Mouse (Mus musculus) heart, embryonic 13.5 days (tissue): Measurements from ENCODE around the gene Ogdh. TPM values are rescaled to one million over a fixed set of nuclear protein-coding genes. Genes with fewer than 3 reads are reported as not detected.
A peak's percentile ranks its signal among the peaks of the same experiment; 100 is the strongest.

ENCODE experiments used
- ATAC-seq: fragments of 200-750 bp; cut with Nextera tagmentation; 2 replicates; pipeline ENCODE4 v1.8.0; 2017; ENCODE audit warnings: moderate TSS enrichment; ENCODE audit not compliant: insufficient number of reproducible peaks, low FRiP score, low TSS enrichment; ENCODE audit errors: extremely low read depth
- H3K27ac ChIP-seq: fragments of 300-500 bp; sonication (generic); replicated peaks from 2 replicates; pipeline ENCODE4 v1.5.1; 2015; ENCODE audit warnings: moderate library complexity, mild to moderate bottlenecking, inconsistent platforms
- H3K27me3 ChIP-seq: fragments of 300-500 bp; sonication (generic); replicated peaks from 2 replicates; pipeline ENCODE4 v1.6.1; 2015; ENCODE audit warnings: mild to moderate bottlenecking, inconsistent platforms
- H3K36me3 ChIP-seq: fragments of 300-500 bp; sonication (generic); 2 replicates; pipeline ENCODE4 v1.6.1; 2015; ENCODE audit warnings: mild to moderate bottlenecking, inconsistent platforms
- H3K4me1 ChIP-seq: fragments of 300-500 bp; sonication (generic); 2 replicates; pipeline ENCODE4 v1.6.1; 2015; ENCODE audit warnings: inconsistent platforms
- H3K4me2 ChIP-seq: fragments of 300-500 bp; sonication (generic); 2 replicates; pipeline ENCODE4 v1.6.1; 2015; ENCODE audit warnings: inconsistent platforms, mild to moderate bottlenecking, moderate library complexity
- H3K4me3 ChIP-seq: fragments of 300-500 bp; sonication (generic); 2 replicates; pipeline ENCODE4 v1.5.1; 2015; ENCODE audit warnings: moderate library complexity, mild to moderate bottlenecking, inconsistent platforms
- H3K9ac ChIP-seq: fragments of 300-500 bp; sonication (generic); 2 replicates; pipeline ENCODE4 v1.6.1; 2015; ENCODE audit warnings: inconsistent platforms, mild to moderate bottlenecking, moderate library complexity
- H3K9me3 ChIP-seq: fragments of 300-500 bp; sonication (generic); 2 replicates; pipeline ENCODE4 v1.6.1; 2016; ENCODE audit warnings: inconsistent platforms
- WGBS: fragments of 180-500 bp; shearing (Covaris S2); methylation state at CpG from one replicate; pipeline ENCODE4 v1.1.7; 2015; ENCODE audit warnings: mixed read lengths; 5-methylcytosine and 5-hydroxymethylcytosine counted together
- polyA plus RNA-seq: library from polyadenylated mRNA; unstranded; fragments of >200 nt; fragmentation: Nextera tagmentation; extraction: Ambion mirVana; gene quantifications from 2 replicates; pipeline ENCODE4 v1.2.1, GENCODE M21; 2015

The Ogdh gene
- polyA plus RNA-seq, 1 experiment from 2014 or later, result 229 TPM

GRCm38 (mm10) chr11:6333403-6333802, 42.0 kb downstream of the Ogdh start:
- Histone ChIP-seq H3K9ac (no peak overlapping the region), H3K4me2 (no peak overlapping the region), H3K36me3 (peaks cover 85% of the 10 kb centered on the region), H3K27ac (no peak overlapping the region), H3K27me3 (no peaks in the 10 kb centered on the region), H3K4me1 (no peaks in the 10 kb centered on the region), H3K4me3 (no peak overlapping the region), H3K9me3 (no peaks in the 10 kb centered on the region)
- 90% methylated on average over 7 of the region's 7 CpGs for WGBS
- ATAC-seq, result no peak

- Histone ChIP-seq H3K4me3 (no peak overlapping the region), H3K9me3 (no peaks in the 10 kb centered on the region), H3K36me3 (peaks cover 88% of the 10 kb centered on the region), H3K4me1 (no peaks in the 10 kb centered on the region), H3K9ac (no peak overlapping the region), H3K27me3 (no peaks in the 10 kb centered on the region), H3K4me2 (no peak overlapping the region), H3K27ac (no peak overlapping the region)
- WGBS, result 88% methylated on average over 7 of the region's 7 CpGs
- no peak for ATAC-seq
Observed at GRCm38 (mm10) chr11:6335321-6335720, 43.9 kb downstream of the Ogdh start.

- peaks cover 91% of the 10 kb centered on the region for H3K36me3 ChIP-seq
Observed at GRCm38 (mm10) chr11:6336689-6337088, 45.3 kb downstream of the Ogdh start.

GRCm38 (mm10) chr11:6345956-6346355, 54.5 kb downstream of the Ogdh start:
- no peak for ATAC-seq
- H3K9me3 ChIP-seq, result no peaks in the 10 kb centered on the region
- no peaks in the 10 kb centered on the region for H3K4me1 ChIP-seq
- no peaks in the 10 kb centered on the region for H3K27me3 ChIP-seq
- H3K9ac ChIP-seq, result no peak overlapping the region
- no peak overlapping the region for H3K27ac ChIP-seq
- H3K4me3 ChIP-seq, result no peak overlapping the region
- no peak overlapping the region for H3K4me2 ChIP-seq
- peaks cover 98% of the 10 kb centered on the region for H3K36me3 ChIP-seq
- 91% methylated on average over 4 of the region's 4 CpGs for WGBS

More at GRCm38 (mm10) chr11:6336689-6337088, 45.3 kb downstream of the Ogdh start:
- Histone ChIP-seq H3K4me2 (no peak overlapping the region), H3K27me3 (no peaks in the 10 kb centered on the region), H3K4me3 (no peak overlapping the region), H3K27ac (no peak overlapping the region), H3K9me3 (no peaks in the 10 kb centered on the region), H3K4me1 (no peaks in the 10 kb centered on the region), H3K9ac (no peak overlapping the region)
- 83% methylated on average over 4 of the region's 4 CpGs for WGBS
- no peak for ATAC-seq

GRCm38 (mm10) chr11:6346966-6347365, 55.5 kb downstream of the Ogdh start:
- no peak for ATAC-seq
- 87% methylated on average over 7 of the region's 7 CpGs for WGBS
- no peak overlapping the region for H3K9ac ChIP-seq
- H3K27me3 ChIP-seq, result no peaks in the 10 kb centered on the region
- no peak overlapping the region for H3K27ac ChIP-seq
- H3K4me3 ChIP-seq, result no peak overlapping the region
- no peaks in the 10 kb centered on the region for H3K9me3 ChIP-seq
- no peaks in the 10 kb centered on the region for H3K4me1 ChIP-seq
- peaks cover 96% of the 10 kb centered on the region for H3K36me3 ChIP-seq
- no peak overlapping the region for H3K4me2 ChIP-seq

GRCm38 (mm10) chr11:6348681-6349200, 57.3 kb downstream of the Ogdh start:
- H3K9me3 ChIP-seq, result no peaks in the 10 kb centered on the region
- no peaks in the 10 kb centered on the region for H3K27me3 ChIP-seq
- no peak for ATAC-seq
- no peak overlapping the region for H3K4me3 ChIP-seq
- H3K4me1 ChIP-seq, result no peaks in the 10 kb centered on the region
- WGBS, result 87% methylated on average over 11 of the region's 11 CpGs
- no peak overlapping the region for H3K9ac ChIP-seq
- H3K4me2 ChIP-seq, result no peak overlapping the region
- no peak overlapping the region for H3K27ac ChIP-seq
- peaks cover 98% of the 10 kb centered on the region for H3K36me3 ChIP-seq

GRCm38 (mm10) chr11:6349586-6349985, 58.2 kb downstream of the Ogdh start:
- 94% methylated on average over 5 of the region's 5 CpGs for WGBS
- no peak for ATAC-seq
- no peak overlapping the region for H3K27ac ChIP-seq
- H3K9ac ChIP-seq, result no peak overlapping the region
- no peaks in the 10 kb centered on the region for H3K4me1 ChIP-seq
- no peaks in the 10 kb centered on the region for H3K27me3 ChIP-seq
- no peak overlapping the region for H3K4me2 ChIP-seq
- H3K36me3 ChIP-seq, result peaks cover 98% of the 10 kb centered on the region
- no peaks in the 10 kb centered on the region for H3K9me3 ChIP-seq
- no peak overlapping the region for H3K4me3 ChIP-seq

GRCm38 (mm10) chr11:6355106-6355505, 63.7 kb downstream of the Ogdh start:
- H3K4me1 ChIP-seq, result no peaks in the 10 kb centered on the region
- no peak overlapping the region for H3K27ac ChIP-seq
- no peak overlapping the region for H3K4me2 ChIP-seq
- ATAC-seq, result no peak
- H3K36me3 ChIP-seq, result peaks cover 78% of the 10 kb centered on the region
- no peaks in the 10 kb centered on the region for H3K9me3 ChIP-seq
- whole genome bisulfite sequencing, result 83% methylated on average over 4 of the region's 4 CpGs
- H3K4me3 ChIP-seq, result no peak overlapping the region
- H3K27me3 ChIP-seq, result no peaks in the 10 kb centered on the region
- H3K9ac ChIP-seq, result no peak overlapping the region

- Histone ChIP-seq H3K27ac (no peak overlapping the region), H3K27me3 (no peaks in the 10 kb centered on the region), H3K9me3 (no peaks in the 10 kb centered on the region), H3K4me1 (peaks cover 7% of the 10 kb centered on the region; the same call in 1 of the 2 replicates), H3K4me3 (no peak overlapping the region), H3K9ac (no peak overlapping the region), H3K36me3 (no peaks in the 10 kb centered on the region), H3K4me2 (no peak overlapping the region)
- 85% methylated on average over 9 of the region's 9 CpGs for WGBS
- no peak for ATAC-seq
Observed at GRCm38 (mm10) chr11:6364581-6365275, 73.3 kb downstream of the Ogdh start.

- 17% methylated on average over 11 of the region's 11 CpGs for WGBS
- 0 out of 2 replicates have a peak overlapping the region, but pooled peaks have one; percentile 2 for H3K4me2 ChIP-seq
- no peak overlapping the region for H3K4me3 ChIP-seq
- H3K27me3 ChIP-seq, result no peaks in the 10 kb centered on the region
- no peak overlapping the region for H3K27ac ChIP-seq
- H3K36me3 ChIP-seq, result no peaks in the 10 kb centered on the region
- peaks cover 7% of the 10 kb centered on the region; the same call in 1 of the 2 replicates for H3K4me1 ChIP-seq
- ATAC-seq, result peak; percentile 42; the same call in 1 of the 2 replicates
- no peaks in the 10 kb centered on the region for H3K9me3 ChIP-seq
- H3K9ac ChIP-seq, result no peak overlapping the region
Observed at GRCm38 (mm10) chr11:6365885-6366284, 74.5 kb downstream of the Ogdh start.

GRCm38 (mm10) chr11:6366434-6366833, 75.0 kb downstream of the Ogdh start:
- WGBS, result 68% methylated on average over 6 of the region's 6 CpGs
- no peak for ATAC-seq

GRCm38 (mm10) chr11:6367156-6367555, 75.7 kb downstream of the Ogdh start:
- H3K9ac ChIP-seq, result no peak overlapping the region
- WGBS, result 70% methylated on average over 4 of the region's 4 CpGs

More at GRCm38 (mm10) chr11:6366434-6366833, 75.0 kb downstream of the Ogdh start:
- Histone ChIP-seq H3K4me2 (no peak overlapping the region), H3K4me3 (no peak overlapping the region), H3K27me3 (no peaks in the 10 kb centered on the region), H3K27ac (peak overlapping the region; percentile 32; the same call in 1 of the 2 replicates), H3K9me3 (no peaks in the 10 kb centered on the region), H3K4me1 (peaks cover 7% of the 10 kb centered on the region; the same call in 1 of the 2 replicates), H3K9ac (0 out of 2 replicates have a peak overlapping the region, but pooled peaks have one; percentile 19), H3K36me3 (no peaks in the 10 kb centered on the region)

More at GRCm38 (mm10) chr11:6367156-6367555, 75.7 kb downstream of the Ogdh start:
- Histone ChIP-seq H3K9me3 (no peaks in the 10 kb centered on the region), H3K4me3 (no peak overlapping the region), H3K4me2 (no peak overlapping the region), H3K36me3 (no peaks in the 10 kb centered on the region), H3K27me3 (no peaks in the 10 kb centered on the region), H3K4me1 (peaks cover 7% of the 10 kb centered on the region; the same call in 1 of the 2 replicates), H3K27ac (no peak overlapping the region)
- no peak for ATAC-seq
